Mouse (Mus musculus): ENCODE results near the gene Map3k20.
A peak's percentile ranks its signal among the peaks of the same experiment; 100 is the strongest.

Map3k20 gene

GRCm38 (mm10) chr2:72379425-72379824 is 94.0 kb downstream of the Map3k20 start:
- no peak for DNase-seq (ENCODE audit: low spot score in 2 of 2)

- peak; percentile 44 to 61 for DNase-seq (ENCODE audit: low spot score in 2 of 2)
Measured at GRCm38 (mm10) chr2:72382662-72383061, 97.2 kb downstream of the Map3k20 start.

- no peak for DNase-seq (ENCODE audit: low spot score in 2 of 2)
Measured at GRCm38 (mm10) chr2:72383321-72383720, 97.9 kb downstream of the Map3k20 start.

- DNase-seq (ENCODE audit: low spot score in 2 of 2) = no peak
Measured at GRCm38 (mm10) chr2:72389411-72389810, 104.0 kb downstream of the Map3k20 start.

GRCm38 (mm10) chr2:72389942-72390341 is 104.5 kb downstream of the Map3k20 start:
- peak; percentile 79 to 86 for DNase-seq (ENCODE audit: low spot score in 2 of 2)

- DNase-seq (ENCODE audit: low spot score in 2 of 2) = no peak
Measured at GRCm38 (mm10) chr2:72390474-72390873, 105.0 kb downstream of the Map3k20 start.

GRCm38 (mm10) chr2:72391024-72391423 is 105.6 kb downstream of the Map3k20 start:
- no peak for DNase-seq (ENCODE audit: low spot score in 2 of 2)

- DNase-seq (ENCODE audit: low spot score in 2 of 2) = no peak
Measured at GRCm38 (mm10) chr2:72391721-72392120, 106.3 kb downstream of the Map3k20 start.

GRCm38 (mm10) chr2:72392316-72392715 is 106.9 kb downstream of the Map3k20 start:
- DNase-seq (ENCODE audit: low spot score in 2 of 2) = peak in 1 of 2 experiments; percentile 53

- no peak for DNase-seq (ENCODE audit: low spot score in 2 of 2)
Measured at GRCm38 (mm10) chr2:72396934-72397333, 111.5 kb downstream of the Map3k20 start.

GRCm38 (mm10) chr2:72398227-72398626 is 112.8 kb downstream of the Map3k20 start:
- peak in 1 of 2 experiments; percentile 49 for DNase-seq (ENCODE audit: low spot score in 2 of 2)

GRCm38 (mm10) chr2:72399469-72400195 is 114.2 kb downstream of the Map3k20 start:
- no peak for DNase-seq (ENCODE audit: low spot score in 2 of 2)

GRCm38 (mm10) chr2:72401290-72401689 is 115.9 kb downstream of the Map3k20 start:
- no peak for DNase-seq (ENCODE audit: low spot score in 2 of 2)

GRCm38 (mm10) chr2:72405621-72406555 is 120.5 kb downstream of the Map3k20 start:
- no peak for DNase-seq (ENCODE audit: low spot score in 2 of 2)

GRCm38 (mm10) chr2:72406701-72407100 is 121.3 kb downstream of the Map3k20 start:
- no peak for DNase-seq (ENCODE audit: low spot score in 2 of 2)

- no peak for DNase-seq (ENCODE audit: low spot score in 2 of 2)
Measured at GRCm38 (mm10) chr2:72407341-72408092, 122.1 kb downstream of the Map3k20 start.

GRCm38 (mm10) chr2:72409968-72410367 is 124.5 kb downstream of the Map3k20 start:
- DNase-seq (ENCODE audit: low spot score in 2 of 2) = no peak

- DNase-seq (ENCODE audit: low spot score in 2 of 2) = no peak
Measured at GRCm38 (mm10) chr2:72412266-72412665, 126.8 kb downstream of the Map3k20 start.

- DNase-seq (ENCODE audit: low spot score in 2 of 2) = no peak
Measured at GRCm38 (mm10) chr2:72415416-72415815, 130.0 kb downstream of the Map3k20 start.

- no peak for DNase-seq (ENCODE audit: low spot score in 2 of 2)
Measured at GRCm38 (mm10) chr2:72416095-72417080, 131.0 kb downstream of the Map3k20 start.

GRCm38 (mm10) chr2:72420561-72420960 is 135.1 kb downstream of the Map3k20 start:
- DNase-seq (ENCODE audit: low spot score in 2 of 2) = no peak

Data from right cerebral cortex, postnatal 10 days (tissue).